Mouse (Mus musculus) embryo, embryonic 11.5 days (tissue): ENCODE measurements around the gene Fyn.

Experiments used
- DNase-seq: peaks from one replicate; pipeline ENCODE4 v3.0.0-alpha.2; 2012; ENCODE audit warnings: low read depth, low spot score

The Fyn gene

GRCm38 (mm10) chr10:39506831-39507230 lies 138.2 kb downstream of the Fyn start:
- no peak for DNase-seq

GRCm38 (mm10) chr10:39508801-39509200 lies 140.1 kb downstream of the Fyn start:
- DNase-seq, result no peak

- DNase-seq, result no peak
Observed at GRCm38 (mm10) chr10:39509937-39510336, 141.3 kb downstream of the Fyn start.

- DNase-seq, result no peak
Observed at GRCm38 (mm10) chr10:39512631-39513314, 144.1 kb downstream of the Fyn start.

GRCm38 (mm10) chr10:39514916-39515315 lies 146.3 kb downstream of the Fyn start:
- DNase-seq, result no peak

GRCm38 (mm10) chr10:39516541-39517133 lies 148.0 kb downstream of the Fyn start:
- no peak for DNase-seq

GRCm38 (mm10) chr10:39517375-39517774 lies 148.7 kb downstream of the Fyn start:
- DNase-seq, result no peak

GRCm38 (mm10) chr10:39518232-39518631 lies 149.6 kb downstream of the Fyn start:
- DNase-seq, result no peak

- DNase-seq, result no peak
Observed at GRCm38 (mm10) chr10:39518859-39519258, 150.2 kb downstream of the Fyn start.

- DNase-seq, result no peak
Observed at GRCm38 (mm10) chr10:39520123-39520989, 151.7 kb downstream of the Fyn start.

GRCm38 (mm10) chr10:39521327-39521726 lies 152.7 kb downstream of the Fyn start:
- DNase-seq, result no peak

- no peak for DNase-seq
Observed at GRCm38 (mm10) chr10:39521861-39522391, 153.3 kb downstream of the Fyn start.

GRCm38 (mm10) chr10:39522857-39523614 lies 154.4 kb downstream of the Fyn start:
- DNase-seq, result no peak

- DNase-seq, result no peak
Observed at GRCm38 (mm10) chr10:39524355-39524754, 155.7 kb downstream of the Fyn start.

- no peak for DNase-seq
Observed at GRCm38 (mm10) chr10:39525431-39525830, 156.8 kb downstream of the Fyn start.

GRCm38 (mm10) chr10:39527113-39527512 lies 158.5 kb downstream of the Fyn start:
- DNase-seq, result no peak

- no peak for DNase-seq
Observed at GRCm38 (mm10) chr10:39529179-39529578, 160.5 kb downstream of the Fyn start.

GRCm38 (mm10) chr10:39532008-39532740 lies 163.5 kb downstream of the Fyn start:
- DNase-seq, result no peak

GRCm38 (mm10) chr10:39532823-39533222 lies 164.2 kb downstream of the Fyn start:
- no peak for DNase-seq

GRCm38 (mm10) chr10:39534324-39535026 lies 165.8 kb downstream of the Fyn start:
- no peak for DNase-seq
